Mouse (Mus musculus) G1E-ER4 (cell line): ENCODE results near the gene Mt3. TPM values are rescaled to one million over a fixed set of nuclear protein-coding genes. Genes with fewer than 3 reads are reported as not detected.

Experiments
- GATA1 ChIP-seq: IDR thresholded peaks from one replicate; pipeline ENCODE4 v1.8.0; 2012; ENCODE audit warnings: low read length, inconsistent platforms
- polyA plus RNA-seq: library from polyadenylated mRNA; stranded (reverse); fragments of >175 nt; gene quantifications from 2 replicates; pipeline ENCODE4 v1.2.3, GENCODE M21; 2012

Mt3 gene
- 0.68 and 0.93 TPM in 2 replicates for polyA plus RNA-seq

- TF ChIP-seq GATA1, result no peak
Observed at GRCm38 (mm10) chr8:94152513-94153300, at the start of gene Mt3. Mt3 (plus strand) TSS chr8:94152607.

GRCm38 (mm10) chr8:94104146-94104545 lies 48.3 kb upstream of the Mt3 start:
- no peak for TF ChIP-seq GATA1

GRCm38 (mm10) chr8:94107871-94108270 lies 44.5 kb upstream of the Mt3 start:
- TF ChIP-seq GATA1, result no peak

GRCm38 (mm10) chr8:94109396-94109795 lies 43.0 kb upstream of the Mt3 start:
- TF ChIP-seq GATA1, result no peak

GRCm38 (mm10) chr8:94109835-94110234 lies 42.6 kb upstream of the Mt3 start:
- TF ChIP-seq GATA1, result no peak

GRCm38 (mm10) chr8:94110526-94111177 lies 41.8 kb upstream of the Mt3 start:
- TF ChIP-seq GATA1, result no peak

- no peak for TF ChIP-seq GATA1
Observed at GRCm38 (mm10) chr8:94113435-94113834, 39.0 kb upstream of the Mt3 start.

- TF ChIP-seq GATA1, result no peak
Observed at GRCm38 (mm10) chr8:94113972-94114371, 38.4 kb upstream of the Mt3 start.

GRCm38 (mm10) chr8:94118776-94119430 lies 33.5 kb upstream of the Mt3 start:
- TF ChIP-seq GATA1, result no peak

- TF ChIP-seq GATA1, result no peak
Observed at GRCm38 (mm10) chr8:94121625-94122024, 30.8 kb upstream of the Mt3 start.

GRCm38 (mm10) chr8:94122711-94123468 lies 29.5 kb upstream of the Mt3 start:
- TF ChIP-seq GATA1, result no peak

- TF ChIP-seq GATA1, result no peak
Observed at GRCm38 (mm10) chr8:94127711-94128110, 24.7 kb upstream of the Mt3 start.

- TF ChIP-seq GATA1, result no peak
Observed at GRCm38 (mm10) chr8:94129133-94129789, 23.1 kb upstream of the Mt3 start.

GRCm38 (mm10) chr8:94130126-94130525 lies 22.3 kb upstream of the Mt3 start:
- TF ChIP-seq GATA1, result no peak

- no peak for TF ChIP-seq GATA1
Observed at GRCm38 (mm10) chr8:94132096-94132495, 20.3 kb upstream of the Mt3 start.
